Mouse (Mus musculus) neural tube, postnatal 0 days (tissue): ENCODE data around the gene Sytl1. TPM values are rescaled to one million over a fixed set of nuclear protein-coding genes. Genes with fewer than 3 reads are reported as not detected.

Experiments
- polyA plus RNA-seq: library from polyadenylated mRNA; unstranded; fragments of >200 nt; fragmentation: Nextera tagmentation; extraction: Ambion mirVana; gene quantifications from 2 replicates; pipeline ENCODE4 v1.2.1, GENCODE M21; 2015

Gene Sytl1
- 0.15 TPM in 2 replicates for polyA plus RNA-seq

DNA sequence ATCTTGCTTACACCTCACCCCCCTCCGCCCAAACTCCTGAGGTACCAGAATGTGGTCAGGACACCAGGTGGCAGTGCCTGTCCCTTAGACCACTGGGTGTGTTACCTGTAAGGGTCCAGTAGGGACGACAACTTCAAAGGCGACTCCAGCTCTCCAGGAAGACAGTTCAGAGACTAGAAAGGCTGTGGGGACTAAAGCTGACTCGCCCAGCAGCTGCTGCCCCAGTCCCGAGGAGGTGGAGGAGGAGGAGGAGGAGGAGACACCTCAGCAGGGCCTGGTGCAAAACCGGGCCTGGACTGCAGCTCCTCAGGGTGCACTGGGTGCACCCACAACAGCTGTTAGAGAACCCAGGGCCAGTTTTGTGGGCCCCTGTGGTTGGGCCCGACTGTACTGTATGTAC lies at the start of gene Sytl1:
Gene Sytl1, minus strand, starts transcription at position 232 of the 400 bp plus-strand sequence.

DNA sequence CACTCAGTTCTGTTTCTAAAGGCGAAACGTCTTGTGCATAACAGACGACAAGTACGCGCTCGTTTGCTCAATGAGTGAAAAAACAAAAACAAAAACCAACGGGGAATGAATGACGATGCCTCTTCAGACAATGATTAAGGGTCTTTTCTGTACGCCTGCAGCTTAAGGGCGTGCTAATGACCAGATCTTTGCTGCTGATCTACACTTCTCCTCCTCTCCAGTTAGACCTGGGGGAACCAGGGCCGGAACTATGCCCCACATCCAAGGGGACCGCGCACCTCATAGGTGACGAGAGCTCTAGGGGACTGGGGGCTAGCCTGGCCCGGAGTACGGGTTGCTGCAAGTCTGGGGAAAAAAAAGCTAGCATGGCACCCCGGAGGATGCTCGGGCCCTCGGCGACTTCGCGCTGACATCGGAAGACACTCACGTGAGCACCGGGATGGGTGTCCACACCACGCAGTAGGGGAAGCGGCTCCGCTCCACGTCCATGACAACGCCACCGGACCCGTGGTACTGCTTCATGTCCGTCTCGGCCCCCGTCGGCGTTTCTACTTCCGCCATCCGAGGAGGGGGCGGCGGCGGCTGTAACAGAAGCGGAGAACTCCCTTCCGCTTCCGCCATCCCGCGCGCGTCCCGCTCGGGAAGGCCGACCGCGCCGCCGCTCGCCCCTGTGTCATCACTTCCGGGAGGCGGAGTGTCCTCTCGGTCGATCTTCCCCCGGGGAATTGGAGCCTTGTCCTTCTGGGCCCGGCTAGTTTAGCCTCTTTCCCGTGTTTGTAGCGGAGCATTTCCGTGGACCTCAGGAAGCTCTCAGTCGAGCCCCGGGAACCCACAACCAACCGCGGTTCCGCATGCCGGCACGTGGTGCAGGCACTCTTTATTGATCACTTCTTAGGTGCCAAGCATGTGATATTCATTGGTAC lies 14.5 kb upstream of the Sytl1 start, which contains the start of gene Tmem222:
Gene Tmem222, minus strand, starts transcription at position 689 of the 923 bp plus-strand sequence.

DNA sequence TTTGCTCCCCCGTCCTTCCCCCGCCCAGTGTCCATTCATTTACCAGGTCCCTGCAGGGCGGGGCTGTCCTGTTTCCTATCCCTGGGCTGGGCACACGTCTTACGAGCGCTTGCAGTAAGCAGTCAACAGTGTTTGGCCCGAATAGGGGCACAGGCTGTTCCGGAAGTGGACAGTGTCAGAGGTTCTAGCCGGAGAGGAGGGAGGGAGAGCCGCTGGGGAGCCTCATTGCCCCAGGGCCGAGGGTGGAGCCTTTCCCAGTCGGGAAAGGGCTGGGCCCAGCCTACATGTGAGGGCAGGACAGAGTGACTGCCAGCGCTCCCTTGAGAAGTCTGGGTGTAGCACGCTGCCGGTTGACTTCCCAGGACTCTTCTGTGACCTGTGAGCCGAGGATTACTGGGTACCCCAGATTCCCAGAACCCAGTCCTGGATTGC lies 22.4 kb downstream of the Sytl1 start, which contains the start of gene Map3k6:
Gene Map3k6, plus strand, starts transcription at position 329 of the 432 bp plus-strand sequence.

DNA sequence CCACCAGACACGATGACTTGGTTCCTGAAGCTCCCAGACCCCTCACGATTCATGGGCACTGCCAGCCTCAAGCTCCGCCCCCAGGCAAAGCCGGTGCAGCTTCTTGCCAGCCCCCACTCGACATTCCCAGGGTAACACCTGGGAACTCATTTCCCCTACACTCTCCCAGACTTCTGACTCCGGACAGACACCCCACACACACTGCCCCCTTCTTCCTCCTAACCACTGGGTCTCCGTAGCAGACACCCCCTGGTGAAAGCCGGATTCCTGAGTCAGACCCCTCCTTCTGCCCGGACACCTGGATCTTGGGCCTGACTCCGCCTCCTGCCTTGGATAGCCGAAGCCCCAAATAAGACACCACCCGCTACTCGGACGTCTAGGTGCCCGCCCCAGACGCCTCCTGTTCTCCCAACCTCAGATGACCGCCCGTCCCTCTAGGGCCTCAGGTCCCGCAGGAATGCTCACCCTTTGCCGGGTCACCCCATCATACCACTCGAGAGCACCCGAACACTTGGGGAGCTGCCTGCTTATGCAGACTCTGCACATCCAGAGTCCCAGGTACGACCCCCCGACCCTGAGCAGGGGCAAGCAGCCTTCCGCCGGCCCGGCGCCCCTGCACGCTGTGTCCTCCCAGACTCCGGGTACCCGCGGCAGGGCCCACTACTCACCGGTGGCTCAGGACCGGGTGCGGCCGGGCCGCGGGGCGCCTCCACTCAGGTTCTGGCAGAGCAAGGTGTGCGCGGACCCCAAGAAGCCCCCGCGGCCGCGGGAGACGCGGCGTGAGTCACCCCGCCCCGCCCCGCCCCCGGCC lies 51.0 kb downstream of the Sytl1 start, which contains the start of the genes Cd164l2 and Gpr3:
Gene Cd164l2, plus strand, starts transcription at position 381 of the 811 bp plus-strand sequence.
Gene Gpr3, minus strand, starts transcription at position 786 of the 811 bp plus-strand sequence.

Other genes starting within 250 kb of the Sytl1 start
- 27.2 and 32.5 TPM in 2 replicates for gene Wasf2, start 132.6 kb downstream of the Sytl1 start, polyA plus RNA-seq
- gene Cd164l2, start 51.0 kb downstream of the Sytl1 start, polyA plus RNA-seq, result 8.6 and 13.2 TPM in 2 replicates
- 3.8 and 5.7 TPM in 2 replicates for gene Gpr3, start 50.6 kb downstream of the Sytl1 start, polyA plus RNA-seq
- 4.3 and 4.9 TPM in 2 replicates for gene Map3k6, start 22.3 kb downstream of the Sytl1 start, polyA plus RNA-seq
- gene Tmem222, start 14.7 kb upstream of the Sytl1 start, polyA plus RNA-seq, result 118 and 121 TPM in 2 replicates
- gene Wdtc1, start 90.4 kb upstream of the Sytl1 start, polyA plus RNA-seq, result 15.2 and 15.3 TPM in 2 replicates
- gene Slc9a1, start 106.6 kb upstream of the Sytl1 start, polyA plus RNA-seq, result 7.9 and 10.2 TPM in 2 replicates
- 0.23 and 0.49 TPM in 2 replicates for gene Tent5b, start 217.0 kb upstream of the Sytl1 start, polyA plus RNA-seq
- gene Trnp1, start 235.4 kb upstream of the Sytl1 start, polyA plus RNA-seq, result 30.5 and 40.3 TPM in 2 replicates